Mouse (Mus musculus) kidney, adult 2 months (tissue): ENCODE results near the gene Morn5. TPM values are rescaled to one million over a fixed set of nuclear protein-coding genes. Genes with fewer than 3 reads are reported as not detected.

Source experiments
- DNase-seq: peaks from one replicate; pipeline ENCODE4 v3.0.0; 2021
- H3K27ac ChIP-seq: fragments of 200-500 bp; 2 replicates; pipeline ENCODE4 v1.5.1; 2012; ENCODE audit warnings: low read depth, low read length, control low read depth, inconsistent platforms; ENCODE audit not compliant: insufficient read depth
- H3K27me3 ChIP-seq: fragments of 200-500 bp; replicated peaks from 2 replicates; pipeline ENCODE4 v1.6.1; 2012; ENCODE audit warnings: mild to moderate bottlenecking, moderate library complexity, low read length, inconsistent platforms; ENCODE audit not compliant: control insufficient read depth, insufficient read depth
- H3K36me3 ChIP-seq: fragments of 200-500 bp; 2 replicates; pipeline ENCODE4 v1.6.1; 2012; ENCODE audit warnings: mild to moderate bottlenecking, moderate library complexity, low read length, inconsistent platforms; ENCODE audit not compliant: control insufficient read depth, insufficient read depth
- H3K4me1 ChIP-seq: fragments of 200-500 bp; 2 replicates; pipeline ENCODE4 v1.6.1; 2011; ENCODE audit warnings: low read length; ENCODE audit not compliant: control insufficient read depth, insufficient read depth
- H3K4me3 ChIP-seq: fragments of 200-500 bp; 2 replicates; pipeline ENCODE4 v1.5.1; 2011; ENCODE audit warnings: mild to moderate bottlenecking, low read depth, low read length, control low read depth; ENCODE audit not compliant: insufficient read depth
- CTCF ChIP-seq: fragments of 200-500 bp; conservative IDR thresholded peaks from 2 replicates; pipeline ENCODE4 v1.5.1; 2011; ENCODE audit warnings: low read depth, mild to moderate bottlenecking, control low read depth, low read length, moderate library complexity, mixed read lengths; ENCODE audit not compliant: insufficient read depth, insufficient read length
- POLR2A ChIP-seq: fragments of 200-500 bp; IDR thresholded peaks from one replicate; pipeline ENCODE4 v1.6.1; 2011; ENCODE audit warnings: low read depth, low read length, control low read depth
- WGBS: fragments of 180-500 bp; shearing (Covaris S2); methylation state at CpG from one replicate; pipeline ENCODE4 v1.1.7; 2018; 5-methylcytosine and 5-hydroxymethylcytosine counted together
- polyA plus RNA-seq: library from polyadenylated mRNA; depleted of rRNA; stranded (reverse); fragments of >200 nt; gene quantifications from 2 replicates; pipeline ENCODE4 v1.2.3, GENCODE M21; 2012

Morn5 gene
- polyA plus RNA-seq, 1 experiment, result 1.7 TPM

DNA sequence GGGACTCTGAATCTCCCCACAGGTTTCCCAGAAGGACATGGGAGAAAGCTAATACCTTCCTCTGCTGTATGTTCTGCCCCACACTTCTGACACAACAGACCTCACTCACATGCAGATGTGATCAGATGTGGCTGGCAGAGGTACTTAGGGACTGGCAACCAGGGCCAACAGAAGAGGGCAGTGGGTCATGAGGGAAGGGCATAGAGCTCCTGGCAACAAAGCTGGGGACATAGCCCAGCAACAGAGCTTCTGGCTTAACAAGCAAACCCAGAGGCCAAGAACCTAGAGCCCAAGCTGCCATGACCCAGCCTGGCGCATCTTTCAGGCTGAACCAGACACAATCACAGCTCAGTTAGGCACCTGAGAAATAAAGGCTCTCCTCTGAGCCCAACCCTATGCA, 35.8 kb downstream of the Morn5 start:
- DNase-seq, result no peak
- TF ChIP-seq CTCF (no peak), POLR2A (no peak)
- WGBS, result 96% methylated on average over 1 of the region's 1 CpGs
- Histone ChIP-seq H3K36me3 (no peaks in the 10 kb centered on the region), H3K27me3 (no peaks in the 10 kb centered on the region), H3K27ac (no peak overlapping the region), H3K4me1 (no peaks in the 10 kb centered on the region), H3K4me3 (no peak overlapping the region)

DNA sequence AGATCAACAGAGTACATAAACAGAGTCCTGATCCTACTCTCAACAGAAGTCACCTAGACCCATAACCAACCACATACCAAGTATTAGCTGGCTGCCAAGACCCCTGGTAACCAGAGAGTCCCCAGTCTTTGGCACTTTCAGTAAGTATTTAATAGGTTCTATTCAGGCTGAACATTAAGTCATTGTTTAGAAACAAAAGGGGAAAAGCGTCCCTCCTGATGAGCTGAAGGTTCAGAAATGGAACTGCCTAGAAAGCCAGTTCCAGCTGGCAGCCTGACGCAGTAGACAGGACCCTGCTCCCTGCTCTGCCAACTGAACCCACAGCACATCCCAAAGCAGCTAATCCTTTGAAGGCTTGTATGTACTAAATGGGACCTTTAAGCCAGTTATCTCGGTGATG, 39.9 kb downstream of the Morn5 start:
- WGBS, result 67% methylated on average over 3 of the region's 3 CpGs
- DNase-seq, result no peak
- TF ChIP-seq POLR2A (no peak), CTCF (no peak)
- H3K36me3 ChIP-seq, result no peaks in the 10 kb centered on the region
- no peaks in the 10 kb centered on the region; the same call in 1 of the 2 replicates for H3K27me3 ChIP-seq
- H3K4me1 ChIP-seq, result no peaks in the 10 kb centered on the region; the same call in 1 of the 2 replicates
- no peak overlapping the region for H3K27ac ChIP-seq
- H3K4me3 ChIP-seq, result no peak overlapping the region

DNA sequence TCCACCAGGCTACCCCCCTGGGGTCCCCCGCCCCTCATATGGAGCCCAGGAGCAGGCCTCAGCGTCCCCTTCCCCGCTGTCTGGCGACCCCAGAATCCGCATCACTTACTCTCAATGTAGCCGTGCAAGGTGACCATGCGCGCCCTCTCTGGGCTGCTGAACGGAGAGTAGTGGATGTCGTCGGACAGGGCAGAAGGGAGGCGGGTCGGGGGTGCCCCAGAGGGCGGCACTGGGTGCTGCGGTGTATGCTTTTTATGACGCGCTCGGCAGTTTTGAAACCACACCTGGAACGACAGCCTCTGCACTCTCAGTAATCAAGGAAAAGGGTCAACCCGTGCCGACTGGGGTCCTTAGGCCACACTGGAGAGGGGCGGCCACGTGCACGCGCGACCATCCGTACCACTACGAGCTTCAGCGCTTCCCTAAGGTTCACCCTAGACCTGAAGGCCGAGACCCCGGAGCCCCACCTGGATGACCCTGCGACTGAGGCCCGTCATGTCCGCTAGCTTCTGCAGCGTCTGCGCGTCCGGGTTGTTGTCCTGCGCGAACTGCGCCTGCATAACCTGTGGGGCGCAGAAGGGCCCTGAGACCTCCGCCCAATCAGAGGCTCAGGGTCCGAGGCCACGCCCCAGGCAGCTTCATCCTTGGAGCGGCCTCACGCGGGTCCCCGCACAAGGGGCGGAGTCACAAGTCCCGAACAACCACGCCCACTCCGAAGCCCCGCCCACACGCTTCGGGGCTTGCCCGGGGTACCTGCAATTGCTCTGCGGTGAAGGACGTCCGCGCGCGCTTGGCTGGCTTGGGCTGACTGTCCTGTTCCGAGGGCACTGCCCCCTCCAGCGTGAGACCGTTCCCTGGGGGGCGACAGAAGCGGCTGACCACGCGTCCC, 41.8 kb downstream of the Morn5 start:
- Histone ChIP-seq H3K36me3 (no peaks in the 10 kb centered on the region), H3K27me3 (no peaks in the 10 kb centered on the region; the same call in 1 of the 2 replicates), H3K4me3 (peak overlapping the region; percentile 31), H3K27ac (no peak overlapping the region), H3K4me1 (no peaks in the 10 kb centered on the region; the same call in 1 of the 2 replicates)
- peak; percentile 64 for DNase-seq
- 17% methylated on average over 70 of the region's 70 CpGs for WGBS
- TF ChIP-seq CTCF, result no peak
- TF ChIP-seq POLR2A, result no peak

DNA sequence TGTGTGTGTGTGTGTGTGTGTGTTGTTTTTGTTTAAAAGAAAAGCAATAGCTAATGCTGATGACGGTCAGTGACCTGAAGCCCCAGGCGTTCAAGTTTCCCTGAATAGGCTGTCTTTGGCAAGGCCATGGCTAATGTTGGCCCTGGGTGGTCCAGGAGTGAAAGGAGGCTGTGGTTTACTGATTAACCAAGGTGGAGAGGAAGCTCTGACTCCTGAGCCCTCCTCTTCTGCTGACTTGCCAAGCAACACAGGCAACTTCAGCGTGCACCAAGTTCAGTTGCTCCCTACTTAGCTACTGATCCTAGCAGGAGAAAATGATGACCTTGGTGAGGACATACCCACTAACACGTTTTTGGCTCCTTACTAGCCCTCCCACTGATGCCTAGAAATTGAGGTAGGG, 43.5 kb downstream of the Morn5 start:
- TF ChIP-seq CTCF (no peak), POLR2A (no peak)
- H3K27ac ChIP-seq, result no peak overlapping the region
- H3K4me1 ChIP-seq, result no peaks in the 10 kb centered on the region; the same call in 1 of the 2 replicates
- WGBS, result 24% methylated on average over 4 of the region's 4 CpGs
- no peak overlapping the region for H3K4me3 ChIP-seq
- peak; percentile 60 for DNase-seq
- H3K27me3 ChIP-seq, result peaks cover 2% of the 10 kb centered on the region; the same call in 1 of the 2 replicates
- no peaks in the 10 kb centered on the region for H3K36me3 ChIP-seq

DNA sequence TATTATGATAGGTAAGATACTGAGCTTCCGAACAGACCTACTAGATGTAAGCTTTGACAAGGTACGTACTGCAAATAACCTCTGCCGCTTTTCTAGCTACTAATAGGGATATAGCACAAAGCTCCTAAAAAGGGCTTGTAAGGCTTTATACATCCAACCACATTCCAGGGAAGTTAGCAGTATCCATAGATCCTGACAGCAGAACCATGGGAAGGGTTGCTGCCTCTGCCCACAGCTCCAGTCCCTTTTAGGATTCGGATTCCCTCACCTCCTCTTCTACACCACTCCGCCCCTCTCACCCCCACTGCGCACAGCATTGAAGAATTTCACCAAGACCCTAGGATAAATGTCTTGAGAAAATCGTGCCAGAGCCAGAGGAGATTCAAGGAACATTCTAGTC, 44.0 kb downstream of the Morn5 start:
- TF ChIP-seq CTCF, result no peak
- TF ChIP-seq POLR2A, result no peak
- H3K4me1 ChIP-seq, result no peaks in the 10 kb centered on the region; the same call in 1 of the 2 replicates
- DNase-seq, result no peak
- no peak overlapping the region for H3K4me3 ChIP-seq
- H3K27me3 ChIP-seq, result peaks cover 2% of the 10 kb centered on the region; the same call in 1 of the 2 replicates
- no peaks in the 10 kb centered on the region for H3K36me3 ChIP-seq
- H3K27ac ChIP-seq, result no peak overlapping the region
- 56% methylated on average over 7 of the region's 7 CpGs for WGBS

DNA sequence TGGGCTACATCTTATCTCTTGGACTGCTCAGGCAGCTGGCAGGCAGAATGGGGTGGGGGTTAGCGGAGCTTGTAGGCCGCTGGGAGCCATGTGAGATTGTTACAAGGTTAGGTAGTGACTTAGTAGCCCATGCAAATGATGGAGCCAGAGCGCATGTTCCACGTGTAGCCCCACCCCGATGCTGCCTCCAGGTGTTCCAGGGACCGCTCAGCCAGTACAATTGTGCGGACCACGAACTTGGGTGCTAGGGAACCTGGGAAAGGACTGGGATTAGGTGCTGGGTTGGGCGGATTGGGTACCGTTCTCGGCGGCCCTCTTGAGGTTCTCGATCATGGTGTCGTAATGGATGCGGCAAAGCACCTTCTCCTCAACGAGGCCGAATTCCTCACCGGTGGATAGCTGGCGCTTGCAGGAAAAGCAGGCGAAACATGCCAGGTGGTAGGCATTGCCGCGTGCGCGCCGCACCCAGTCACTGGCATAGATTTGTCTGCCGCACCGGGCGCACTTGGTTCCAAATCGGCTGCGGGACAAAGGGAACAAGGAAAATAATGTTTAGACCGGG, 44.7 kb downstream of the Morn5 start:
- DNase-seq, result no peak
- 20% methylated on average over 31 of the region's 31 CpGs for WGBS
- no peak overlapping the region for H3K27ac ChIP-seq
- TF ChIP-seq POLR2A (no peak), CTCF (no peak)
- H3K36me3 ChIP-seq, result no peaks in the 10 kb centered on the region
- peaks cover 2% of the 10 kb centered on the region; the same call in 1 of the 2 replicates for H3K27me3 ChIP-seq
- H3K4me1 ChIP-seq, result no peaks in the 10 kb centered on the region; the same call in 1 of the 2 replicates
- no peak overlapping the region for H3K4me3 ChIP-seq

DNA sequence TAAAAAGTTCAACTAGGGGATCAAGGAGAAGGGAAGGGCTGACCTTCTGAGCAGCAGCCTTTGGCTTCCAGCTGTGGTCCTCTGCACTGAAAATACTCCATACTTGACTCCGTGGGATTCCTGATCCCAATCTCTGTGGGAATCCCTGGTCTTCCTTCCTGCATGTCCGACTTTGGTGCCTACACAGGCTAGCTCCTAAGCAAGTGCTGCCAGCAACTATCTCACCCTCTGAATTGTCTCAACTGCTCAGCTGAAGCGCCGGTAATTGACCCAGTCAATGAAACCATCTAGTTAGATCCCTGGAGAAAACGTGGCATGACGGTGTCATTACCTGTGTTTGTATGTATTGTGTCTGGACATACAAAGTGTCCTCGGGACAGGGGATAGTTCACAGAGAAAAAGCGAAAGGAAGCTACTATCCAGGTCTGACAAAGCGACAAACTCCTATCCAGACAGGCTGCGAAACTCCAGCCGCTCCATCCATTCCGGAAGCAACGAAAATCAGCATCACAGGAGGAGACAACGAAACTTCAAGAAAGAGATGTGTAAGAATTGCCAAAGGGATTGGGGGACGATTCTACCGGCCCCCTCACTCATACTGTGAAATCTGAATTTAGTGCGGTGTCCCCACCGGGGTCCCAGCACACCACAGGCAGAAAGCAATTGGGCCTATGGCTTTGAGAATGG, 48.0 kb downstream of the Morn5 start:
- H3K36me3 ChIP-seq, result no peaks in the 10 kb centered on the region
- 23% methylated on average over 18 of the region's 18 CpGs for WGBS
- TF ChIP-seq POLR2A (no peak), CTCF (no peak)
- H3K27me3 ChIP-seq, result 0 out of 2 replicates have a peak, but pooled peaks cover 2% of the 10 kb centered on the region
- no peak for DNase-seq
- no peak overlapping the region for H3K27ac ChIP-seq
- no peak overlapping the region for H3K4me3 ChIP-seq
- H3K4me1 ChIP-seq, result no peaks in the 10 kb centered on the region; the same call in 1 of the 2 replicates
